Mouse (Mus musculus) thymus, adult 2 months (tissue): ENCODE measurements around the gene Cyb5d1.

Experiments
- CTCF ChIP-seq: fragments of 200-500 bp; IDR thresholded peaks from 2 replicates; pipeline ENCODE4 v1.5.1; 2012; ENCODE audit warnings: mild to moderate bottlenecking, control low read depth, low read length, moderate library complexity, borderline replicate concordance; ENCODE audit not compliant: control insufficient read depth, poor library complexity, insufficient read depth; ENCODE audit errors: extremely low read depth
- POLR2A ChIP-seq: fragments of 200-500 bp; IDR thresholded peaks from 2 replicates; pipeline ENCODE4 v1.6.1; 2012; ENCODE audit warnings: mild to moderate bottlenecking, low read length, control low read depth, moderate library complexity; ENCODE audit not compliant: control insufficient read depth, poor library complexity, insufficient read depth; ENCODE audit errors: extremely low read depth

- no peak for TF ChIP-seq POLR2A
- TF ChIP-seq CTCF: no peak
These were observed 31.1 kb downstream of the Cyb5d1 start for GRCm38 (mm10) chr11:69364376-69364775.
